Mouse (Mus musculus): ENCODE results near the gene Rarres1. TPM values are rescaled to one million over a fixed set of nuclear protein-coding genes. Genes with fewer than 3 reads are reported as not detected.

Rarres1 gene
- polyA plus RNA-seq, 1 experiment from 2014 or later, result 1.0 TPM

DNA sequence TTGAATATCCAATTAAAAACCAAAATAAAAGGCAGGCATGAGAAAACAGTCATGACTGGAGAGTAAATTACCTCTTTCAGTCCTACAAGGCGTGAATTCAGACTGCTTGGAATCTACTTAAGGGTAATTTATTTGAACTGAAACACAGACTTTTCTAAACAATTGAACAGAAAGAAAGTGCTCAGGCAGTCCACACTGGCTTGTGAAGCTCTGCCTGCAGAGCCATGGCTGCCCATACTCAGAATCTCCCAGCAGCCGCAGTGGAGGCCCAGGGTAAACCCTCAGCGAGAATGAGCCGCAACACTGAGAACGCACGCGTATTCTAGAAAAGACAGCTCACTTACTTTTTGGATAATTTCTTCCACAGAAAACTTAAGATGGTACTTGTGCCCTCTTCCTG lies 53.3 kb downstream of the Rarres1 start:
- no peaks in the 10 kb centered on the region; the same call in 1 of the 2 replicates for H3K4me1 ChIP-seq (ENCODE audit: control insufficient read depth, insufficient read depth, low read length)
- 73% methylated on average over 7 of the region's 7 CpGs for whole genome bisulfite sequencing
- H3K36me3 ChIP-seq (ENCODE audit: control insufficient read depth, insufficient read depth, low read length), result peaks cover 2% of the 10 kb centered on the region; the same call in 1 of the 2 replicates
- no peaks in the 10 kb centered on the region for H3K27me3 ChIP-seq (ENCODE audit: control insufficient read depth, insufficient read depth, low read length)
- H3K27ac ChIP-seq (ENCODE audit: low read depth, low read length), result no peak overlapping the region
- peak overlapping the region; percentile 93 for H3K4me2 ChIP-seq (ENCODE audit: low read depth)
- no peak for DNase-seq (ENCODE audit: low spot score)
- H3K9ac ChIP-seq (ENCODE audit: low read length), result no peak overlapping the region
- H3K4me3 ChIP-seq (ENCODE audit: low read depth, low read length), result no peak overlapping the region
- ATAC-seq (ENCODE audit: insufficient read depth, low FRiP score, low TSS enrichment), result peak; percentile 8; the same call in 1 of the 2 replicates
- no peaks in the 10 kb centered on the region for H3K9me3 ChIP-seq (ENCODE audit: control insufficient read depth, low read length)

DNA sequence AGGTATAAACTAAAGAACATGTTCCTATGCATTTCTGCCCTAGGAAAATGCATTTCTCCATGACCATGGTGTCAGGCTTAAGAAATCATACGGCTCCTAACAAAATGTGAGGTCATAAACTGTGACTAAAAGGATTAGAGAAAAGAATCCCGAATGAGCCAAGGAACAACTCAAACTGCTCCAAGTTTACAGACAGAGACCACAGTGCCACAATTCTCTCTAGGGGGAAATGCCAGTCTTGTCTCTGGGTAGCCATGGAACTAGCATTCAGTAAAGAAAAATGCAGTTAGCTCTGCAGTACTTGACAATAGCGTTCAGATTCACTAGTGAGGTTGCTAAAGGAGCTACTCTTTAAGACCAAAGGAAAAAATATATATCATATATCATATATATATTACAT lies 55.4 kb downstream of the Rarres1 start:
- Histone ChIP-seq H3K4me1 (ENCODE audit: control insufficient read depth, insufficient read depth, low read length) (no peaks in the 10 kb centered on the region; the same call in 1 of the 2 replicates), H3K9me3 (ENCODE audit: control insufficient read depth, low read length) (no peaks in the 10 kb centered on the region), H3K9ac (ENCODE audit: low read length) (no peak overlapping the region), H3K4me3 (ENCODE audit: low read depth, low read length) (no peak overlapping the region), H3K4me2 (ENCODE audit: low read depth) (no peak overlapping the region), H3K27me3 (ENCODE audit: control insufficient read depth, insufficient read depth, low read length) (no peaks in the 10 kb centered on the region), H3K27ac (ENCODE audit: low read depth, low read length) (no peak overlapping the region), H3K36me3 (ENCODE audit: control insufficient read depth, insufficient read depth, low read length) (peaks cover 2% of the 10 kb centered on the region; the same call in 1 of the 2 replicates)
- DNase-seq (ENCODE audit: low spot score) (no peak), ATAC-seq (ENCODE audit: insufficient read depth, low FRiP score, low TSS enrichment) (no peak)
- WGBS, result 79% methylated on average over 3 of the region's 3 CpGs

DNA sequence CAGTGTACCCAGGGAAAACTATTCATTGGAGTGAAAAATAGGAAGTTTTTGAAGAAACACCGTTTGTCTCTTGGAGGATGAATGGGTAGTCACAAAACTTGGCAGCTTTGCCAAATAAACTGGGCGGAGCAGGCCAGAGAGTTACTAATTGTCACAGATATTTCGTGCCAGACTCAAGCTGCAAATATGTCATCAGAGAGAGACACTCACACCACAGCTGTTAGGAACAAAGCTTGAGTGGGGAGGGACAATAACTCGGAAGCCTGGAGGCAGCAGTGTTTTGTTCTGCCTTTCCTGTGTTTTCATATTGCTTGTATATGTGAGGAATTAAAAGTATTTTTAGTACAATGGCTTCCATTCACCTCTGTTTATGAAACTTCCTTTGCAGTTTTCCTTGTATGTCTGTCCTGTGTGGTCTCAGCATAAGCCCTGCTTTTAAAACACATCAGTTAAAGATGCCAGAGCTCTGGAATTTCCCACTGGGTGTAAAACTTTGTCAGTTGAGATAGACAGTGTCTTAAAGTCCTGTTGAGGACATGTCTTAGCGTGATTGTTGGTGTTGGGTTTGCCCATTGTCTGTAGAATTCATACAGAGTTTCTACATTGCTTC lies 64.6 kb downstream of the Rarres1 start:
- 89% methylated on average over 5 of the region's 5 CpGs for WGBS
- H3K9me3 ChIP-seq (ENCODE audit: control insufficient read depth, low read length), result no peaks in the 10 kb centered on the region
- ATAC-seq (ENCODE audit: insufficient read depth, low FRiP score, low TSS enrichment), result no peak
- no peaks in the 10 kb centered on the region for H3K4me1 ChIP-seq (ENCODE audit: control insufficient read depth, insufficient read depth, low read length)
- peaks cover 9% of the 10 kb centered on the region for H3K36me3 ChIP-seq (ENCODE audit: control insufficient read depth, insufficient read depth, low read length)
- H3K27ac ChIP-seq (ENCODE audit: low read depth, low read length), result no peak overlapping the region
- H3K27me3 ChIP-seq (ENCODE audit: control insufficient read depth, insufficient read depth, low read length), result no peaks in the 10 kb centered on the region
- H3K4me3 ChIP-seq (ENCODE audit: low read depth, low read length), result no peak overlapping the region
- no peak overlapping the region for H3K9ac ChIP-seq (ENCODE audit: low read length)
- DNase-seq (ENCODE audit: low spot score), result no peak
- H3K4me2 ChIP-seq (ENCODE audit: low read depth), result no peak overlapping the region

GRCm38 (mm10) chr3:67449660-67450059 lies 65.7 kb downstream of the Rarres1 start:
- Histone ChIP-seq H3K9ac (ENCODE audit: low read length) (no peak overlapping the region), H3K27ac (ENCODE audit: low read depth, low read length) (no peak overlapping the region), H3K9me3 (ENCODE audit: control insufficient read depth, low read length) (no peaks in the 10 kb centered on the region), H3K27me3 (ENCODE audit: control insufficient read depth, insufficient read depth, low read length) (no peaks in the 10 kb centered on the region), H3K36me3 (ENCODE audit: control insufficient read depth, insufficient read depth, low read length) (peaks cover 9% of the 10 kb centered on the region), H3K4me2 (ENCODE audit: low read depth) (no peak overlapping the region), H3K4me3 (ENCODE audit: low read depth, low read length) (no peak overlapping the region), H3K4me1 (ENCODE audit: control insufficient read depth, insufficient read depth, low read length) (no peaks in the 10 kb centered on the region)
- ATAC-seq (ENCODE audit: insufficient read depth, low FRiP score, low TSS enrichment) (no peak), DNase-seq (ENCODE audit: low spot score) (no peak)
- WGBS, result 96% methylated on average over 21 of the region's 21 CpGs

DNA sequence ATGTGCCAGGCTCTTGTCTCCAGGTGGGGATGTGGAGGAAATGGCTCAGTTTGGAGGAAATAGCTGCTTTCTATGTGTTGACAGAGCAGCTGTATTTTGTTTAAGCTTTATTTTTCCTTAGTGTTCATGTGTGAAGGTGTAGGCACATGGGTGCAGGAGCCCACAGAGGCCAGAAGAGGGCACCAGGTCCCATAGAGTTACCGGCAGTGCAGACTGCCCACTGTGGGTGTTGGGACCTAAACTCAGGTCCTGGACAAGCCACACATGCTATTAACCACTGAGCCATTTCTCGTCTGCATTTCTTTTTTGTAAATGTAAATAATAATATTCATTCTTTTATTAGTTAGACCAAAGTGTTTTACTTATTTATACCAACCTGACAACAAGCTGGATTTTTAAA lies 68.2 kb downstream of the Rarres1 start:
- no peak overlapping the region for H3K27ac ChIP-seq (ENCODE audit: low read depth, low read length)
- H3K4me1 ChIP-seq (ENCODE audit: control insufficient read depth, insufficient read depth, low read length), result no peaks in the 10 kb centered on the region
- WGBS, result 94% methylated on average over 2 of the region's 2 CpGs
- no peaks in the 10 kb centered on the region for H3K27me3 ChIP-seq (ENCODE audit: control insufficient read depth, insufficient read depth, low read length)
- peaks cover 9% of the 10 kb centered on the region for H3K36me3 ChIP-seq (ENCODE audit: control insufficient read depth, insufficient read depth, low read length)
- ATAC-seq (ENCODE audit: insufficient read depth, low FRiP score, low TSS enrichment) (no peak), DNase-seq (ENCODE audit: low spot score) (no peak)
- no peaks in the 10 kb centered on the region for H3K9me3 ChIP-seq (ENCODE audit: control insufficient read depth, low read length)
- H3K9ac ChIP-seq (ENCODE audit: low read length), result no peak overlapping the region
- H3K4me2 ChIP-seq (ENCODE audit: low read depth), result no peak overlapping the region
- no peak overlapping the region for H3K4me3 ChIP-seq (ENCODE audit: low read depth, low read length)

DNA sequence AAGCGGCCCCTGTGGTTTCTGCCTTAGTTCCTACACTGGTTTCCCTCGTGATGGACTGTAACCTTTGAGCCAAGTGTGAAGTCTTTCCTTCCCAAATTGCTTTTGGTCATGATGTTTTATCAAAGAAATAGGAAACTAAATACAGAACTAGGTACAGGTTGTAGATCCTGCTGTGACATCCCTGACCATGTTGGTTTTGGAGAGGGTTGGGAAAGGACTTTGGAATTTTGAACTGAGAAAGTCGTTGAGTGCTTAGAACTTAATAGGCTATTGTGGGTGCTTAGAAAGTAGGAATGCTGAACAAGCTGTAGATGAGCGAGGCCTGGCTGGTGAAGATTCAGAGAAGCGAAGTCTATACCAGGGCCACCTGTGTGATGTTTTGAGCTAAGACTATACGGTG lies 81.3 kb downstream of the Rarres1 start:
- ATAC-seq (ENCODE audit: insufficient read depth, low FRiP score, low TSS enrichment), result no peak
- Histone ChIP-seq H3K9ac (ENCODE audit: low read length) (no peak overlapping the region), H3K4me1 (ENCODE audit: control insufficient read depth, insufficient read depth, low read length) (no peaks in the 10 kb centered on the region; the same call in 1 of the 2 replicates), H3K4me2 (ENCODE audit: low read depth) (no peak overlapping the region), H3K27me3 (ENCODE audit: control insufficient read depth, insufficient read depth, low read length) (no peaks in the 10 kb centered on the region), H3K36me3 (ENCODE audit: control insufficient read depth, insufficient read depth, low read length) (peaks cover 11% of the 10 kb centered on the region), H3K27ac (ENCODE audit: low read depth, low read length) (no peak overlapping the region), H3K4me3 (ENCODE audit: low read depth, low read length) (no peak overlapping the region), H3K9me3 (ENCODE audit: control insufficient read depth, low read length) (no peaks in the 10 kb centered on the region)
- DNase-seq (ENCODE audit: low spot score), result no peak
- 96% methylated on average over 6 of the region's 6 CpGs for WGBS

- WGBS, result under 1% methylated on average over 24 of the region's 24 CpGs
- Histone ChIP-seq H3K27me3 (ENCODE audit: control insufficient read depth, insufficient read depth, low read length) (no peaks in the 10 kb centered on the region), H3K4me2 (ENCODE audit: low read depth) (peak within 1 kb of the TSS; percentile 55), H3K4me3 (ENCODE audit: low read depth, low read length) (peak within 1 kb of the TSS; percentile 94), H3K4me1 (ENCODE audit: control insufficient read depth, insufficient read depth, low read length) (no peaks in the 10 kb centered on the region; the same call in 1 of the 2 replicates), H3K9me3 (ENCODE audit: control insufficient read depth, low read length) (peaks cover 5% of the 10 kb centered on the region; the same call in 1 of the 2 replicates), H3K36me3 (ENCODE audit: control insufficient read depth, insufficient read depth, low read length) (peaks cover 4% of the 10 kb centered on the region), H3K27ac (ENCODE audit: low read depth, low read length) (no peak within 1 kb of the TSS), H3K9ac (ENCODE audit: low read length) (peak within 1 kb of the TSS; percentile 88)
- peak; percentile 88 for DNase-seq (ENCODE audit: low spot score)
- peak; percentile 92 for ATAC-seq (ENCODE audit: insufficient read depth, low FRiP score, low TSS enrichment)
Measured at GRCm38 (mm10) chr3:67429999-67430380, 85.3 kb downstream of the Rarres1 start, which contains the start of gene Gfm1. Gene Gfm1, plus strand, starts transcription at chr3:67430096.

DNA sequence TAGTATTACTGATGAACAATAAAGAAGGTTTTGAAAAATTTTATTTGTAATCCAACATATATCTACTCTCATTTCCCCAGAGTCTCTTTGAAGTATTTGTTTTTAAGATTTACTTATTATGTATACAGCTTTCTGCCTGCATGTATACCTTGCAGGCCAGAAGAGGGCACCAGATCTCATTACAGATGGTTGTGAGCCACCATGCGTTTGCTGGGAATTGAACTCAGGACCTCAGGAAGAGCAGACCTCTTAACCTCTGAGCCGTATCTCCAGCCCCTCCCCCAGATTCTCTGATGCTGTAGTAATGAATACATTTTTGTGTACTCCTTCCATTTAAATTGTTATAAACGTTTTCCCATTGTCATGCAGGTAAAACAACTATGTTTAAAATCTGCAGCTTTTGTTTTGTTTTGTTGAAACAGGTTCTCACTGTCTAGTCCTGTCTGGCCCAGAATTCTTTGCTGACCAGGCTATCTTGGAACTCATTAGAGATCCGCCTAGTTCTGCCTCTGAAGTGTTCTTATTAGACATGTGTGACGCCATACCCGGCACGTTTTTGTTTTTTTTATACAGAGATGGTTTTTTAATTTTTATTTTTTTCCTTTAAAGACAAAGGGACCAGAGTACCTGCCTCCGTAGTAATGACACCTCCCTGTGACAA lies 85.9 kb downstream of the Rarres1 start:
- no peaks in the 10 kb centered on the region; the same call in 1 of the 2 replicates for H3K4me1 ChIP-seq (ENCODE audit: control insufficient read depth, insufficient read depth, low read length)
- H3K36me3 ChIP-seq (ENCODE audit: control insufficient read depth, insufficient read depth, low read length), result peaks cover 4% of the 10 kb centered on the region
- H3K27ac ChIP-seq (ENCODE audit: low read depth, low read length), result no peak overlapping the region
- peaks cover 5% of the 10 kb centered on the region; the same call in 1 of the 2 replicates for H3K9me3 ChIP-seq (ENCODE audit: control insufficient read depth, low read length)
- H3K4me2 ChIP-seq (ENCODE audit: low read depth), result peak overlapping the region; percentile 55; the same call in 1 of the 2 replicates
- WGBS, result 38% methylated on average over 8 of the region's 8 CpGs
- no peak overlapping the region; the same call in 1 of the 2 replicates for H3K9ac ChIP-seq (ENCODE audit: low read length)
- peak overlapping the region; percentile 94 for H3K4me3 ChIP-seq (ENCODE audit: low read depth, low read length)
- ATAC-seq (ENCODE audit: insufficient read depth, low FRiP score, low TSS enrichment) (peak; percentile 78), DNase-seq (ENCODE audit: low spot score) (no peak)
- H3K27me3 ChIP-seq (ENCODE audit: control insufficient read depth, insufficient read depth, low read length), result no peaks in the 10 kb centered on the region

Data from neural tube, embryonic 11.5 days (tissue).